Comparison of ENCODE assay signal across 11 mouse cellular contexts in genomic region chr5:111538560-111539450, GRCm38 (mm10).
DNase-seq lines count a peak whose midpoint lies in the region; ATAC-seq and TF ChIP-seq lines count a peak whose summit lies in the region.
"Had no signal": no experiment of that assay in that cellular context is flagged by ENCODE, and none has a peak within 500 bp of the region (broad histone marks: within the 10 kb centered on the region; RNA-seq: fewer than 3 reads in every experiment).

No protein-coding gene starts in this region.

- no peak overlapping the region for H3K9ac ChIP-seq in intestine, embryonic 16.5 days (ENCODE audit: low read depth, low read length)
- no peak overlapping the region for H3K9ac ChIP-seq in intestine, postnatal 0 days (ENCODE audit: low read depth, low read length)
- H3K9ac ChIP-seq in forebrain, embryonic 11.5 days (ENCODE audit: low read length): no peak overlapping the region
- no peak overlapping the region for H3K9ac ChIP-seq in hindbrain, embryonic 15.5 days
- no peak overlapping the region for H3K9ac ChIP-seq in midbrain, embryonic 15.5 days

- H3K4me3 ChIP-seq in intestine, embryonic 16.5 days (ENCODE audit: low read length): no peak overlapping the region
- no peak overlapping the region for H3K4me3 ChIP-seq in intestine, postnatal 0 days (ENCODE audit: low read depth, low read length)
- no peak overlapping the region for H3K4me3 ChIP-seq in forebrain, embryonic 11.5 days (ENCODE audit: low read depth, low read length)
- no peak overlapping the region for H3K4me3 ChIP-seq in hindbrain, embryonic 15.5 days
- no peak overlapping the region for H3K4me3 ChIP-seq in midbrain, embryonic 15.5 days

- H3K36me3 ChIP-seq in intestine, embryonic 16.5 days (ENCODE audit: control insufficient read depth, insufficient read depth, low read length): no peaks in the 10 kb centered on the region
- H3K36me3 ChIP-seq in intestine, postnatal 0 days (ENCODE audit: control insufficient read depth, insufficient read depth): no peaks in the 10 kb centered on the region
- no peaks in the 10 kb centered on the region for H3K36me3 ChIP-seq in forebrain, embryonic 11.5 days (ENCODE audit: control insufficient read depth, insufficient read depth, low read length)
- H3K36me3 ChIP-seq in hindbrain, embryonic 15.5 days: no peaks in the 10 kb centered on the region
- H3K36me3 ChIP-seq in midbrain, embryonic 15.5 days (replicated peaks): no peaks in the 10 kb centered on the region

- no peak overlapping the region for H3K27ac ChIP-seq in intestine, embryonic 16.5 days (ENCODE audit: low read length)
- H3K27ac ChIP-seq in intestine, postnatal 0 days (ENCODE audit: low read depth, low read length): no peak overlapping the region
- H3K27ac ChIP-seq in forebrain, embryonic 11.5 days (ENCODE audit: low read depth, low read length): peak overlapping the region; percentile 37
- H3K27ac ChIP-seq in hindbrain, embryonic 15.5 days (replicated peaks): no peak overlapping the region
- H3K27ac ChIP-seq in midbrain, embryonic 15.5 days: 0 out of 2 replicates have a peak overlapping the region, but pooled peaks have one; percentile 27

- 0 out of 2 replicates have a peak, but pooled peaks have one; percentile 10 for ATAC-seq in intestine, embryonic 16.5 days
- no peak for ATAC-seq in intestine, postnatal 0 days
- ATAC-seq in forebrain, embryonic 11.5 days (replicated peaks; ENCODE audit: low FRiP score): peak; percentile 76
- ATAC-seq in hindbrain, embryonic 15.5 days (ENCODE audit: low FRiP score, low read depth): 0 out of 2 replicates have a peak, but pooled peaks have one; percentile 52
- no peak; the same call in 1 of the 2 replicates for ATAC-seq in midbrain, embryonic 15.5 days (replicated peaks)
- ATAC-seq: activated CD4-positive, CD25-positive, alpha-beta regulatory T cell, adult 4 months; lung, postnatal 0 days had no signal

- peak; percentile 81 for DNase-seq in forebrain, embryonic 11.5 days (ENCODE audit: low spot score)
- no peak for DNase-seq in B cell, adult 2 months
- DNase-seq in spleen, postnatal 4 days (ENCODE audit: low spot score in 2 of 2): no peak
- no peak for DNase-seq in cerebellum, adult 18-20 months
- DNase-seq: kidney, adult 2 months had no signal

- H3K9me3 ChIP-seq in intestine, embryonic 16.5 days (ENCODE audit: control insufficient read depth, low read length): no peaks in the 10 kb centered on the region
- no peaks in the 10 kb centered on the region for H3K9me3 ChIP-seq in intestine, postnatal 0 days (ENCODE audit: control insufficient read depth)
- no peaks in the 10 kb centered on the region for H3K9me3 ChIP-seq in forebrain, embryonic 11.5 days (ENCODE audit: control insufficient read depth, low read length)
- H3K9me3 ChIP-seq in hindbrain, embryonic 15.5 days: no peaks in the 10 kb centered on the region
- no peaks in the 10 kb centered on the region for H3K9me3 ChIP-seq in midbrain, embryonic 15.5 days

- TF ChIP-seq CTCF in intestine, postnatal 0 days (IDR thresholded peaks at IDR 0.05; ENCODE audit: low read depth): no peak

- no peaks in the 10 kb centered on the region for H3K27me3 ChIP-seq in intestine, embryonic 16.5 days (replicated peaks; ENCODE audit: control insufficient read depth, insufficient read depth, low read length)
- H3K27me3 ChIP-seq in intestine, postnatal 0 days (replicated peaks; ENCODE audit: control insufficient read depth, insufficient read depth, low read length): no peaks in the 10 kb centered on the region
- no peaks in the 10 kb centered on the region for H3K27me3 ChIP-seq in forebrain, embryonic 11.5 days (ENCODE audit: control insufficient read depth, insufficient read depth, low read length)
- no peaks in the 10 kb centered on the region for H3K27me3 ChIP-seq in hindbrain, embryonic 15.5 days
- no peaks in the 10 kb centered on the region for H3K27me3 ChIP-seq in midbrain, embryonic 15.5 days (replicated peaks)

- WGBS in intestine, embryonic 16.5 days: 72% methylated on average over 13 of the region's 13 CpGs
- 80% methylated on average over 13 of the region's 13 CpGs for WGBS in intestine, postnatal 0 days
- WGBS in forebrain, embryonic 11.5 days: 55% methylated on average over 13 of the region's 13 CpGs
- WGBS in hindbrain, embryonic 15.5 days: 43% methylated on average over 13 of the region's 13 CpGs
- WGBS in midbrain, embryonic 15.5 days: 36% methylated on average over 13 of the region's 13 CpGs

- no peaks in the 10 kb centered on the region; the same call in 1 of the 2 replicates for H3K4me1 ChIP-seq in intestine, embryonic 16.5 days (ENCODE audit: control insufficient read depth, insufficient read depth, low read length)
- H3K4me1 ChIP-seq in intestine, postnatal 0 days (replicated peaks; ENCODE audit: control insufficient read depth, insufficient read depth, low read length): no peaks in the 10 kb centered on the region
- peaks cover 11% of the 10 kb centered on the region for H3K4me1 ChIP-seq in forebrain, embryonic 11.5 days (replicated peaks; ENCODE audit: control insufficient read depth, insufficient read depth, low read length)
- peaks cover 11% of the 10 kb centered on the region for H3K4me1 ChIP-seq in hindbrain, embryonic 15.5 days (replicated peaks)
- peaks cover 15% of the 10 kb centered on the region for H3K4me1 ChIP-seq in midbrain, embryonic 15.5 days

- H3K4me2 ChIP-seq in intestine, embryonic 16.5 days (ENCODE audit: low read depth, low read length): no peak overlapping the region
- H3K4me2 ChIP-seq in intestine, postnatal 0 days (replicated peaks; ENCODE audit: low read depth): no peak overlapping the region
- no peak overlapping the region for H3K4me2 ChIP-seq in forebrain, embryonic 11.5 days (ENCODE audit: low read depth, low read length, severe bottlenecking)
- no peak overlapping the region for H3K4me2 ChIP-seq in hindbrain, embryonic 15.5 days
- H3K4me2 ChIP-seq in midbrain, embryonic 15.5 days: no peak overlapping the region

Comparison
In these comparisons a context has a peak if more than half of its experiments do, and no peak if none do; other contexts are left out.
1. ATAC-seq: peak in intestine, embryonic 16.5 days (single experiment), forebrain, embryonic 11.5 days (single experiment) and hindbrain, embryonic 15.5 days (single experiment); none in intestine, postnatal 0 days (single experiment) and midbrain, embryonic 15.5 days (single experiment).
2. H3K27ac ChIP-seq: peak in forebrain, embryonic 11.5 days (single experiment) and midbrain, embryonic 15.5 days (single experiment); none in intestine, embryonic 16.5 days (single experiment), intestine, postnatal 0 days (single experiment) and hindbrain, embryonic 15.5 days (single experiment).